Mouse (Mus musculus) testis, postnatal 14 days (tissue): ENCODE measurements around the gene Sema5b.
A peak's percentile ranks its signal among the peaks of the same experiment; 100 is the strongest.

Experiments
- DNase-seq: peaks from one replicate; pipeline ENCODE4 v3.0.0; 2021; ENCODE audit warnings: low spot score

Gene Sema5b

DNA sequence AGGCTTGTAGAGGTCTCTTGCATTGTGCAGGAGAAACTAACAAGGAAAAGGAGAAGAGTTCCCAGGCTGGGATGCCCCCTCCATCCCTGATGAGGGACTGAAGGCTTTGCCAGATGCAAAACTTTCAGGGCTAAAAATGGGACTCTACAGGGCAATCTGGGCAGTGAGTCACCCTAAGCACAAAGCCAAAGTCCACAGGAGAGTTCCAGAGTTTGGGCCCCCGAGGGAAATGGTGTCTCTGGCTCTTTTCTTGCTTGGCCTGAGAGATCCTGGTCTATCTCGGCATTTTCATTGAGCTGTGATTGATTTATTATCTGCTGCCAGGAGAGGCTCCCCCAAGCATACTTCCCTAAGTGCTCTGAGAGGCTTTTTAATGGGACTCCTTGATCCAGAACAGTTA is 92.1 kb downstream of the Sema5b start:
- DNase-seq: no peak

GRCm38 (mm10) chr16:35634971-35635370 is 94.0 kb downstream of the Sema5b start:
- no peak for DNase-seq

DNA sequence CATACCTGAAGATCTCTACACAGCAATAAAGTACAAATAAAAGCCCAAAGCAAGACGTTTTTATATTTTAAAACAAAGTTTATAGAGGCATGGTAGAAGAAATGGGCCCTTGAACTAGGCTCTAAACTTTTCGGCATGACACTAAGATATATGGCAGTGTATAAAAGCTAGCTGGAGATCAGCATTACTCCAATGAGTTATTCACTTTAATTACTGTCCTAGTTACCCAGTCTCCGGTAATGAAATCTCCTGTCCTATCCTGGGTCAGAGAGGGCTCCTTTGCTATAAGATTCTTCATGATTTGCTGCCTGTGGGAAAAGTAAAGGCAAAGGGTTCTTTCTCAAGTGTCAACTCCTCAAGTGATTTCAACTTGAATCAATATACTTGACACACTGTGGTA is 98.6 kb downstream of the Sema5b start:
- DNase-seq: no peak

GRCm38 (mm10) chr16:35648862-35649261 is 107.9 kb downstream of the Sema5b start:
- no peak for DNase-seq

DNA sequence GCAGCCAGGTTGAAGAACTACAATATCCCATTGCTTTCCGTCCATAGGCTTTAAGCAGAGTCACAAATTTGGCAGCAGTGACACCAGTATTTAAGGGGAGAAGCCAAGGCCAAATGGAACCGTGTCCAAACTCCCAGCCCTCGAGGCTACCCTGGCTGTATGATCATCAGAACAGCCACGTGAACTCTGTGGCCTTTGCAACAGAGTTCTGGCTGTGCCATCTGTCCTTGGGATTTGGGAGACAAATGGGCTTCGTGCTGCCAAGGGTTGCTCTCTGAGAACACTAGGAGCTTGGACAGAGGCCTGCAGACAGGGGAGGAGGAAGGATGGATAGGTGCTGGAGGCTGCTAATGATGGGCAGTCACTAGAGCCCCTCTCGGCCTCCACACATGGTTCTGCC is 111.3 kb downstream of the Sema5b start:
- DNase-seq: peak; percentile 79

DNA sequence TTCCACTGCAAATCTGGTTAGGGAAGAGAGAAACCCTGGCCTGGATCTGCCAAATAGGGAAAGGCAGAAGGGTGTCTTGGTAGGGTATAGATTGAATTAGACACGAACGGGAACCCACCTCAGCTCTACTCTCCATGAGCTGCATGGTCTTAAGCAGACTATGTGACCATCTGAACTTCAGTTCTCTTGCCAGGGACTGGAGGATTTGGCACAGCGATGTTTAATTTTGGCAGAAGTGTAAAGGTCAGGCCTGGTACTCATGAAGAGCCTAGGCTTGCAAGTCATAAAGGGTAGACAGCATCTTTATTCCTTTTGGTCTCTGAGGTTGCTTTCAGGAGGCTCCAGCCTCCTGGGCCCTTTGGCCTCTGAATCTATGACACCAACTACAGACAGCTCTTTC is 111.8 kb downstream of the Sema5b start:
- DNase-seq: no peak

GRCm38 (mm10) chr16:35653951-35654350 is 113.0 kb downstream of the Sema5b start:
- DNase-seq: no peak

DNA sequence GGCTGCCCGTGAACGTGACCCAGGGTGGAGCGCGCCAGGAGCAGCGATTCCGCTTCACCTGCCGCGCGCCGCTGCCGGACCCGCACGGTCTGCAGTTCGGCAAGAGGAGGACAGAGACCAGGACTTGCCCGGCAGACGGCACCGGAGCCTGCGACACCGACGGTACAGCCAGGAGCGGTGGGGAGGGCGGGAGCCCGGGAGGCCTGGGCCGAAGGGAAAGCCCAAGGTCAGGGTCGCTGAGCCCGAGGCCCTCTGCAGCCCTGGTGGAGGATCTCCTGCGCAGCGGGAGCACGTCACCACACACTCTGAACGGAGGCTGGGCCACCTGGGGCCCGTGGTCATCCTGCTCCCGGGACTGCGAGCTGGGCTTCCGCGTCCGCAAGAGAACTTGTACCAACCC is 119.3 kb downstream of the Sema5b start:
- DNase-seq: no peak

- DNase-seq: no peak
Measured at GRCm38 (mm10) chr16:35663831-35664414, 123.0 kb downstream of the Sema5b start.

- no peak for DNase-seq
Measured at GRCm38 (mm10) chr16:35664847-35665246, 123.9 kb downstream of the Sema5b start.

- DNase-seq: no peak
Measured at GRCm38 (mm10) chr16:35677511-35678113, 136.7 kb downstream of the Sema5b start.

DNA sequence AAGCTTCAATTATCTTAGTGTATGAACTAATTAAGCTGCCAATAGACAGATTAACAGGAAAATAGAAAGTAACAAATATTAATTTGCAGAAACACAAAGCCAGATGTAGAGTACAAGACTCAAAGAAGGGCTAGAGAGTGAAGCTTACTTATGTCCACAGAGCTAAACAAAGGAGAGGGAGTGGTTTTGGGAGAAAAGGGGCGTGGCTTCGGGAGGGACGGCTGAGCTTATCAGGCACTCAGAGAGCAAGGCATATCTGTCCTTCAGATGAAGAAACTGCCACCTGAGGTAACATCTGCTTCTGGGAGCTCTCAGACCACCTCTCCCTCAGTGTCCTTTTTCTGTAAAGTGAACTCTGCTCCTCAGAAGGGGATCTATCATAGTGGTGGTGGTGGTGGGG is 137.5 kb downstream of the Sema5b start:
- DNase-seq: no peak

GRCm38 (mm10) chr16:35681327-35682108 is 140.6 kb downstream of the Sema5b start:
- DNase-seq: peak; percentile 40

GRCm38 (mm10) chr16:35685027-35685426 is 144.1 kb downstream of the Sema5b start:
- no peak for DNase-seq

DNA sequence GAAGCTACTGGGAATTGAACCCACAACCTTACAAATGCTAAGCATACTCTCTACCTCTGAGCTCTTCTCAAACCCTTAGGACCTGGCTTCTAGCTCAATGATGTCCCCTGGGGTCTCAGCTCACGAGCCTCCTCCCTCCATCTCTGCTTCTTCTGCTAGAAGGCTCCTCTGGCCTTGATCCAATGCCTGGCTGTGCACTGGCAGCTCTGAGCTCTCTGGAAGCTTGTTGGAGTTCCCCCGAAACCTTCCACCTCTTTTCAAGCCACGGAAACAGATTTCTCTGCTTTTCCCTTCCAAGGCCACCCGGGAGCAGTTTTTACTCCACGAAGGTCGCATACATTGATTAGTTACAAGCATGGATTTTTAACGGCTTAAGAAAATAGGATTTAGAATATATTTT is 145.5 kb downstream of the Sema5b start:
- no peak for DNase-seq

GRCm38 (mm10) chr16:35691606-35692005 is 150.7 kb downstream of the Sema5b start:
- DNase-seq: no peak

DNA sequence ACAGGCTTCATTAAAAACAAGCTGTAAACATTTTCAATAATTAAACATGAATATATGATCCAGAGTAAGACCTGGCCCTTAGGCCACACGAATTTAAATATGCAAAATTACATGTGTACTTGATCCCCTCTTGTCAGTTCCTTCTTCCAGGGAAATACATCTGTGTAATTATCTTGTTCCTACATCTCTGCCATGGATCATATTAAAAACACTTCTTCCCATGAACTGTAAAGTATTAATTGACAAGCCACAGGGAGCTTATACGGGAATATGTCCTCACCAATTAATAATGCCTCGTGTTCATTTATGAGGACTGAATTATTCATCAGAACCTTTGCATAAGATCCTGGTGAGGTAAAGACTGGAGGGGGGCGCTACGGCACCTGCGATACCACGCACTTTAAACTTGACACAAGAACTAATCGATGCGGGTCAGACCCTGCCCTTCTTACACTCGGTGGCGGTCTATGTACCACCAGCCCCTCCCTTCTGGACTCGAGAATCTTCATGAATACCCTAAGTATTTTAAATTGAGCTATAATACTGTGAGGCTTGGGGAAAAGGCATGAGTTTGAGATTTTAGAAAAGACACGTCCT is 153.4 kb downstream of the Sema5b start:
- DNase-seq: no peak

DNA sequence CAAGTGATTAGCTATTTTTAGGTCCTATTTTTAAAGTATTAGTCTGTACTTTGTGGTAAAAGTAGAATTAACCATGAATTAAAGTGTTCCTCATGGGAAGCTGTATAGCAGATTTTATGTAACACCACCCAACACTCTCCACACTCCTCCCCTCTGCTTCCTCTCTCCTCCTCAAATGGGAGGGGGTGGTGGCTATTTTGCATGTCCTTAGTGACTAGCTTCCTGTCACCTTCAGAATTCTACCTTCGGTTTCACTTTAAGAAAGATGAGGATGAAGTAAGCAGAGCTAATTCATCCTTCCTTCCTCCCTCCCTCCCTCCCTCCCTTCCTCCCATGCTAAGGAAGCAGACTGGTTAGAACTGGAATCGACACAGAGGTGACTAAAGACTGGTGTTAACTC is 155.2 kb downstream of the Sema5b start:
- DNase-seq: no peak

DNA sequence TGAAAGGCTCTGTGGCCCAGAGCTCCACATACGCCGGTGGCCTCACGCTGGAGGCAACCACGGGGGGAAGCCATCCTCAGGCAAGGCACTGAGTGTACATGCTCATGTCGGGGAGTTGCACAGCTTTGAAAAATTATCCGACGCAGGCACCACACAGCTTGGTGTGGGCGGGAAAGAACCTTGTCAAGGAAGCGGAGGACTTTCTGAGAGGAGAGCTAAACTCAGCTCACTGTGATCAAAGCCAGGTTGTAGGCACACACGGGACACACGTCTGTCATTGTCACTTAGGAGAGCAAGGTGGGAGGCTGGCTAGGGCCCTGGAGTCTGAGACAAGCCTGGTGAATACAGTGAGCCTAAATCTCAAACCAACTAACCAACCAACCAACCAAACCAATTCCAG is 160.9 kb downstream of the Sema5b start:
- no peak for DNase-seq

GRCm38 (mm10) chr16:35703763-35704679 is 163.1 kb downstream of the Sema5b start:
- no peak for DNase-seq

DNA sequence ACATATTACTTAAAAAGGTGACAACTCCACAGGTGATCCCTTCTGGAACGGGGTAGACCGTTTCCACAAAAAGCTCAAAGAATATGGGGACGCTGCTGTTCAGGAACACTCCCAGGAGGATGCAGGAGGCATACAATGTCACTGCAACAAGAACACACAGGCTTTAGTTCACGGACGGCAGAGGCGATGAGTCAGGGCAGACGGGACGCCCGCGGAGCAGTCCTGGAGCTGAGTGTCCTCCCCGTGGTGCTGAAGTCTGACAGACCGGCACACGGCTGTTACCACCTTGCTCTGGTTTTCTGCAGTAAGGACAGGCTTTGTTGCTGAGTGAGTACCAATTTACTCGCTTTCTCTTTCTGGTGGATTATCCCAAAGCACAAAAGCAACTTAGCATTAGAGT is 163.9 kb downstream of the Sema5b start:
- no peak for DNase-seq

DNA sequence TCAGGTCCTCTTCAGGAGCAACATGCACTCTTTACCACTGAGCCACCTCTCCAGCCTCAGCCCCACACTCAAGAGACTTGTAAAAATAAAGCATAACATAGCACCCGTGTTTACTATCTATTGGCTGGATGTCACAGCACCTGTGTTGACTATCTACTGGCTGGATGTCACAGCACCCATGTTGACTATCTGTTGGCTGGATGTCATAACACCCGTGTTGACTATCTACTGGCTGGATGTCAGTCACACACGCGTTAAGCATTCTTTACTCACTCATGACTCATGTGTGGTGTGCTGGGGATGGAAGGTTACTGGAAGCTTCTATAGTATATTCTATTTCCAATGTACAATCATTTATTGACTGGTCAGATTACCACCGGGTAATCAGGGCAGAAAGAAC is 166.1 kb downstream of the Sema5b start:
- no peak for DNase-seq
